Mouse (Mus musculus): Measurements from ENCODE around the gene Abcc8.

DNA sequence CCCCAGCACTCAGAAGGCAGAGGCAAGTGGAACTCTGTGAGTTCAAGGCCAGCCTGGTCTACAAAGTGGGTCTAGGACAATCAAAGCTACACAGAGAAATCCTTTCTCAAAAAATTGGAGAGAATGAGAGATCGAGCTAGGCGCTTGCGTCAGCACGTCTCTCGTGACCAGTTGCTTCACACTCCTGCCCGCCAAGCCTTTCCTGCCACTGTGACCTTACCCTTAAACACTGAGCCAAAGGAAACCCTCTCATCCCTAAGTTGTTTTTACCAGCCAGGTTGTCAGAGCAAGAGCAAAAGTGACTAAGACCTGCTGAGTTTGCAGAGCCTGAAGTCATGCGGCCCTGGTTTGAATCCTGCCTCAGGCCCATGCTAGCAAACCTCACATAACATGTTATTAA lies 11.9 kb downstream of the Abcc8 start:
- TF ChIP-seq POLR2A (IDR thresholded peaks at IDR 0.05; ENCODE audit: borderline replicate concordance, low read depth, low read length) (no peak), CTCF (IDR thresholded peaks at IDR 0.05; ENCODE audit: low read depth, low read length) (no peak)
